Mouse (Mus musculus): ENCODE measurements around the gene 9530077C05Rik. TPM values are rescaled to one million over a fixed set of nuclear protein-coding genes. Genes with fewer than 3 reads are reported as not detected.
"Not testable (repeated sequence)": the region's sequence is repeated elsewhere in the genome, so short reads cannot be mapped to it uniquely, and the experiment has no call there.

Gene 9530077C05Rik
- polyA plus RNA-seq, 1 experiment from 2014 or later, result 7.5 TPM

DNA sequence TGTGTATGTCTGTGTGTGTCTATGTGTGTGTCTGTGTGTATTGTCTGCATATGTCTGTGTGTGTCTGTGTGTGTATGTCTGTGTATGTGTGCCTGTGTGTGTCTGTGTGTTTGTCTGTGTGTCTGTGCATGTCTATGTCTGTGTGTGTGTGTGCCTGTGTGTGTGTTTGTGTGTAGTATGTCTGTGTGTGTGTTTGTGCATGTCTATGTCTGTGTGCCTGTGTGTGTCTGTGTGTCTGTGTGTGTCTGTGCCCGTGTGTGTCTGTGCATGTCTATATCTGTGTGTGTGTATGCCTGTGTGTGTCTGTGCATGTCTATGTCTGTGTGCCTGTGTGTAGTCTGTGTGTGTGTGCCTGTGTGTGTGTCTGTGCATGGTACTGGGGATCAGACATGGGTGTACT lies 33.8 kb downstream of the 9530077C05Rik start:
- no peak overlapping the region for H3K9ac ChIP-seq
- no peak overlapping the region for H3K4me2 ChIP-seq (replicated peaks)
- H3K9me3 ChIP-seq (replicated peaks), result no peaks in the 10 kb centered on the region
- H3K4me3 ChIP-seq, result no peak overlapping the region
- 82% methylated on average over 1 of the region's 1 CpGs for WGBS
- H3K36me3 ChIP-seq, result peaks cover 53% of the 10 kb centered on the region
- ATAC-seq (ENCODE audit: low FRiP score), result no peak
- H3K27ac ChIP-seq, result no peak overlapping the region
- H3K27me3 ChIP-seq, result no peaks in the 10 kb centered on the region
- no peaks in the 10 kb centered on the region for H3K4me1 ChIP-seq

DNA sequence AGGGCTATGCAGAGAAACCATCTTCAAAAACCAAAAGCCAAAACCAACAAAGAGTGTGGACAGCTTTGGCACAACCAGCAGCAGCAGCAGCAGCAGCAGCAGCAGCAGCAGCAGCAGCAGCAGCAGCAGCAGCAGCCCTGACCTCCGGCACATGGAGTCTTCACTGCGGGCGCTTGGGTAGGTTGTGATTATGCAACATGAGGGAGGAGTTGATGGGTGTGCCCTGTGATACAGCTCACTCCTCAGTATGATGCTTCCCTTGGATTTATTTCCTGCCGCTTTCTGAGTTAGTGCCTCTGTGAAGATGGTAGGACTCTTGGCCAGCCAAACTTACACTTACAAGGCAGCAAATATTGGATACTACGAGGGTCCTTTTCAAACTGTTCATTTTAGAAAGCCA lies 35.9 kb downstream of the 9530077C05Rik start:
- no peak for ATAC-seq (ENCODE audit: low FRiP score)
- peaks cover 69% of the 10 kb centered on the region for H3K36me3 ChIP-seq

DNA sequence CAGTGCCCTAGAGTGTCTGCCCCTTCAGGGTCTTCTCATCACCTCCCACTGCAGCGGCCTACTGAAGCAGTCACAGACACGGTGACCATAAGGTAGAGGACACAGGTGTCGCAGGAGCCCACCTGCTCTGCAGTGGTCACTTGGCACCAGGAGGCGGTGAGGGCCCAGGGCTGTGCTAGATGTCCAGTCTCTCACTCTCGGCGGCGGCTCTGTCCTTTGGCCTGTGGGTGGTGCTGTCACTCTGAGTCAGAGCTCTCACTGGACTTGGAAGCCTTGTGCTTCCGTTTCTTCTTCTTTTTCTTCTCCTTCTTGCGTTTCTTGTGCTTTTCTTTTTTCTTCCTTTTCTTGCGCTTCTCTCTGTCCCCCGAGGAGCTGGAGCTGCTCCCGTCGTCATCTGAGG lies 37.1 kb downstream of the 9530077C05Rik start:
- Histone ChIP-seq H3K36me3 (peaks cover 81% of the 10 kb centered on the region), H3K9ac (no peak overlapping the region), H3K4me2 (replicated peaks) (no peak overlapping the region), H3K9me3 (replicated peaks) (no peaks in the 10 kb centered on the region), H3K27ac (no peak overlapping the region), H3K27me3 (no peaks in the 10 kb centered on the region), H3K4me3 (no peak overlapping the region), H3K4me1 (no peaks in the 10 kb centered on the region)
- 92% methylated on average over 13 of the region's 13 CpGs for WGBS
- ATAC-seq (ENCODE audit: low FRiP score), result no peak

More for the DNA sequence above, 35.9 kb downstream of the 9530077C05Rik start:
- Histone ChIP-seq H3K4me1 (no peaks in the 10 kb centered on the region), H3K27me3 (no peaks in the 10 kb centered on the region), H3K4me2 (replicated peaks) (no peak overlapping the region), H3K27ac (no peak overlapping the region), H3K9ac (no peak overlapping the region), H3K4me3 (no peak overlapping the region), H3K9me3 (replicated peaks) (no peaks in the 10 kb centered on the region)
- WGBS, result 95% methylated on average over 5 of the region's 5 CpGs

DNA sequence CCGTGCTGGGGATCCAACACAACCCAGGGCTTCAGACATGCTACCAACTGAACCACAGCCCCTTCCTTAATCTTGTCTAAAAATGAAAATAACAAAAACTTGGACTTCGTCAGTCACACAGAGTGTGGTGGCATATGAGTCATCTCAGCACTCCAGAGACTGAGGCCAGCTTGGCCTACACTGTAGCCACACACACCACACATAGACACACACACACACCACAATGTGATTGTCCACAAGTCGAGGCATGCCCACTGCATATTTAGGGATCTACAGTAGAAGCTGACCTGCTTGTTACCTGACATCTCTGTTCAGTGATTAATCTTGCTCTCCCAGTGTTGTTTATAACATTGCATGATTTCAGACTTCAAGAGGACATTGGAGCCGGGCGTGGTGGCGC lies 37.9 kb downstream of the 9530077C05Rik start:
- Histone ChIP-seq H3K36me3 (peaks cover 89% of the 10 kb centered on the region), H3K9ac (no peak overlapping the region), H3K4me2 (replicated peaks) (no peak overlapping the region), H3K9me3 (replicated peaks) (no peaks in the 10 kb centered on the region), H3K27ac (no peak overlapping the region), H3K4me3 (no peak overlapping the region), H3K27me3 (no peaks in the 10 kb centered on the region), H3K4me1 (no peaks in the 10 kb centered on the region)
- no peak for ATAC-seq (ENCODE audit: low FRiP score)
- 95% methylated on average over 6 of the region's 6 CpGs for WGBS

DNA sequence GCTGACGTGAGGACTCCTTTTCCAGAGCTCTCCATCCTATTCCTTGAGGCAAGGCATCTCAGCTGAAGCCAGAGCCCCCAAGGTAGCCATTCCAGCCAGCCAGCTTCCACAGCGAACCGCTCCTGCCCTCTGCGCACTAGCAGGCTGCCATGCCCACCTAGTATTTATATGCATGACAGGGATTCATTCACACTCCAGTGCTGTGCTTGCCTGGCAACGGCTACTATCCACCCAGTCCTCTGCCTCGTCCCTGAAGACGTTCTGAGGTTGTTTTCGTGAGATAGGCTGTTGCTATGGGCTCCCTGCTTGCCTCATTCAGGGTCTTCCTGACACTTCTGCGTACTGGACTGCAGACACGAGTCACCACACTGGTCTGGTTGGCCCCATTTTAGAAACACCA lies 41.4 kb downstream of the 9530077C05Rik start:
- WGBS, result 89% methylated on average over 10 of the region's 10 CpGs
- Histone ChIP-seq H3K9me3 (replicated peaks) (no peaks in the 10 kb centered on the region), H3K27ac (no peak overlapping the region), H3K4me2 (replicated peaks) (no peak overlapping the region), H3K9ac (no peak overlapping the region), H3K36me3 (peaks cover 94% of the 10 kb centered on the region), H3K4me3 (no peak overlapping the region), H3K27me3 (no peaks in the 10 kb centered on the region), H3K4me1 (no peaks in the 10 kb centered on the region)
- no peak for ATAC-seq (ENCODE audit: low FRiP score)

DNA sequence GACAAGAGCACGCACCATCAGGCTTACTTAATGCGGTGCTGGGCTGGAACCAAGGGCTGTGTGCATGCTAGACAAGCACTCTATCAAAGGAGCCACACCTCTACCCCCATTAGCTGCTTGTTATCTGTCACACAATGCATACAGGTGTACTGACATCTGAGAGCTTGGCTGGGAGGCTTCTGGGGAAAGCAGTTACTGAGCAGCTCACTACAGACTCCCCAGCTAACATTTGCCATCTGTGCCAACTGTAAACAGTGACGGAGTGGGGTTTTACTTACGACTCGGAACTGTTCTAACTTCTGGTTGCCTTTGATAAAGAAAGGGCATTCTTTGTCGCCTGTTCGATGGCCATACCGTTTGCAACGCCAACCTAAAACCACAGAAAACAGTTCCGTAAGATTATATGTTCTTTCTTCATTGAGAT lies 42.2 kb downstream of the 9530077C05Rik start:
- Histone ChIP-seq H3K4me1 (no peaks in the 10 kb centered on the region), H3K9ac (no peak overlapping the region), H3K27me3 (no peaks in the 10 kb centered on the region), H3K4me2 (replicated peaks) (no peak overlapping the region), H3K36me3 (peaks cover 87% of the 10 kb centered on the region), H3K4me3 (no peak overlapping the region), H3K27ac (no peak overlapping the region), H3K9me3 (replicated peaks) (no peaks in the 10 kb centered on the region)
- no peak for ATAC-seq (ENCODE audit: low FRiP score)
- 96% methylated on average over 10 of the region's 10 CpGs for WGBS

DNA sequence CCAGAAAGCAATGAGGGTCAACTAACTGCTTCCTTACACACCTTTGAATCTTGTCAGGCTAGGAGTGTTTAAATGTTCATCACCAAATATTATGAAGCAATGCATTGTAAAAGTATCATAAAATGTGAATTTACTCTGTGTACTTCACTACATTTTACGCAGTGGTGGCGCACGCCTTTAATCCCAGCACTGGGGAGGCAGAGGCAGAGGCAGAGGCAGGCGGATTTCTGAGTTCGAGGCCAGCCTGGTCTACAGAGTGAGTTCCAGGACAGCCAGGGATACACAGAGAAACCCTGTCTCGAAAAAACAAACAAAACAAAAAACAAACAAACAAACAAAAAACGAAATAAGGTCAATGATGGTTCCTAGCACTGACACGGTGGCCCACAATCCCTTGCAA lies 42.7 kb downstream of the 9530077C05Rik start, which contains the start of gene Gm17545:
Gene Gm17545 (plus strand): TSS at position 301 of the 400 bp plus-strand sequence.
- peaks cover 84% of the 10 kb centered on the region for H3K36me3 ChIP-seq
- WGBS, result 92% methylated on average over 8 of the region's 8 CpGs
- H3K27ac ChIP-seq; H3K4me1 ChIP-seq; H3K9me3 ChIP-seq (replicated peaks); H3K27me3 ChIP-seq; H3K9ac ChIP-seq; H3K4me2 ChIP-seq (replicated peaks); H3K4me3 ChIP-seq; ATAC-seq (ENCODE audit: low FRiP score): not testable (repeated sequence)

DNA sequence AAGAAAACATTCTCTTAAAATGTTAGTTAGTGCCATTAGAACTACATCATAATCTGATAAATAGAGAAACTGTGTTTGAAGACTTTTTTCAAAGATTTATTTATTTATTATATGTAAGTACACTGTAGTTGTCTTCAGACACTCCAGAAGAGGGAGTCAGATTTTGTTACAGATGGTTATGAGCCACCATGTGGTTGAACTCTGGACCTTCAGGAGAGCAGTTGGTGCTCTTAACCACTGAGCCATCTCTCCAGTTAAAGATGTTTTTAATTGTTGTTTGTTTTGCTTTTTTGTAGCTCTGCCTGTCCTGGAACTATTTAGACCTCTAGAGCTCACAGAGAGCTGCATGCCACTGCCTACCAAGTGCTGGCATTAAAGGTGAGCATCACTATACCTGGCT lies 43.7 kb downstream of the 9530077C05Rik start:
- H3K4me1 ChIP-seq, result no peaks in the 10 kb centered on the region
- H3K4me3 ChIP-seq, result no peak overlapping the region
- H3K4me2 ChIP-seq (replicated peaks), result no peak overlapping the region
- no peaks in the 10 kb centered on the region for H3K9me3 ChIP-seq (replicated peaks)
- ATAC-seq (ENCODE audit: low FRiP score), result no peak
- H3K9ac ChIP-seq, result no peak overlapping the region
- no peaks in the 10 kb centered on the region for H3K27me3 ChIP-seq
- H3K27ac ChIP-seq, result no peak overlapping the region
- H3K36me3 ChIP-seq, result peaks cover 74% of the 10 kb centered on the region

DNA sequence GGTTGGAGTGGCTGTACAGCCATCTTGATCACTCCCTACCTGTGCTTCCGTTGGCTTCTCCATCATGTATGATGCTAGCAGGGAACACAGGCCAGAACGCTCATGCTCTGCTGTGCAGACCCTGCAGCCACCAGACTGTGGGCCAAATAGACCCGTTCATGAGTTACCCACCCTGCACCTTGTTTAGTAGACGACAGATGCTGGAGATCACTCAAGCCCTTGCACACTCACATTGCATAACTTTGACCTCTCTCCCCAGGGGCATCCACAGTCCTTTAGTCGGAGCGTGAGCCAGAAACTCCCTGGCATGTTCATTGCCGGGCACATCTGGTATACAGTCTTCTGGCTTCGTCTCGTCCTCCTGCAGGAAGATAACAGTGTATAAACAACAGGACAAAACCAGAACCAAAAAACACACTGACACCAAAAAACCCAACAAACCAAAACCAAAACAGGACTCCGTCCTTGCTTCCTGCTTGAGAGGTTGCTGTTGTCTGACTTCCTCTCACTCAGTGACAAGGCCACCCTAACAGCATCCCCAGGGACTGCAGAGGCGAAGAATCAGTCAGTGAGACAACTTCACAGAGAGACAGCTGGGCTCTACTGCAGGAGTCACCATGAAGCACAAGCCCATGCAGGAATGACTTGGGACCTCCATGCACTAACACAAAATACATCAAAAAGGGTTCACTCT lies 46.0 kb downstream of the 9530077C05Rik start:
- Histone ChIP-seq H3K27me3 (no peaks in the 10 kb centered on the region), H3K9ac (no peak overlapping the region), H3K4me1 (no peaks in the 10 kb centered on the region), H3K27ac (no peak overlapping the region), H3K4me3 (no peak overlapping the region), H3K36me3 (peaks cover 64% of the 10 kb centered on the region), H3K4me2 (replicated peaks) (no peak overlapping the region), H3K9me3 (replicated peaks) (no peaks in the 10 kb centered on the region)
- ATAC-seq (ENCODE audit: low FRiP score), result no peak
- 85% methylated on average over 11 of the region's 11 CpGs for WGBS

DNA sequence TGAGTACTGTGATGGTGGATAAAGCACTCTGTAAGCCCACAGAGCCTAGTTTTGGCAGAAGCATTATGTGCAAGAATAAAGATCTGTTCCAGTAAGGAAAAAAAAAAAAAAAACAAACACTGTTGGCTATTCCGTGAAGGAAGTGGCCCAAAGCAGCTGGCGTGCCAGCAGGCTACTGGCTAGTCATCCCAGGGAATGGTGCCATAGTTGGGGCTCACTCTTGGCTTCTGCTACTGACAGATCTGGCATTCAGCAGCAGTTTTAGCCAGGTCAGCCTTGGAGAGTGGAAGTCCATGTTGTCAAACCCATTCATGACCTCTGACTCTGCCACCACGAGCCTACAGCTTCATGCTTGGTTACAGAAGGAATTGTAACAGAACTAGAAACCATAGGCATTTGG lies 50.6 kb downstream of the 9530077C05Rik start:
- no peaks in the 10 kb centered on the region for H3K4me1 ChIP-seq
- no peak overlapping the region for H3K4me3 ChIP-seq
- H3K27ac ChIP-seq, result no peak overlapping the region
- no peaks in the 10 kb centered on the region for H3K27me3 ChIP-seq
- WGBS, result 86% methylated on average over 3 of the region's 3 CpGs
- H3K9ac ChIP-seq, result no peak overlapping the region
- no peak for ATAC-seq (ENCODE audit: low FRiP score)
- no peak overlapping the region for H3K4me2 ChIP-seq (replicated peaks)
- H3K36me3 ChIP-seq, result peaks cover 28% of the 10 kb centered on the region
- H3K9me3 ChIP-seq (replicated peaks), result no peaks in the 10 kb centered on the region

DNA sequence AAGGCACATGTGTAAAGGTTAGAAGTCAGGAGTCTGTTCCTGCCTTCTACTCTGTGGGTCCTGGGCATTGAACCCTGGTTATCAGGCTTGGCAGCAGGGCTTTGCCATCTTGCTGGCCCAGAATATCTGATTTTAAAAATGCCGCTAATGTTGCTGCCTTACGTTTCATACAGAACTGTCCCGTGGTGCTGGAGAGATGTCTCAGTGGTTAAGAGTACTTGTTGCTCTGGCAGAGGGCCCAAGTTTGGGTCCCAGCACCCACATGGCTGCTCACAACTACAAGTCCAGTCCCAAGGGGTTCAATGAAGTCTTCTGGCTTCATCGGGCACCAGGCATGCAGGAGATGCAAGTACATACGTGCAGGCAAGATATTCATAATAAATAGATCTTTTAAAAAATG lies 54.9 kb downstream of the 9530077C05Rik start:
- H3K4me3 ChIP-seq, result no peak overlapping the region
- H3K9me3 ChIP-seq (replicated peaks), result no peaks in the 10 kb centered on the region
- H3K36me3 ChIP-seq, result peaks cover 13% of the 10 kb centered on the region; the same call in 1 of the 2 replicates
- no peak for ATAC-seq (ENCODE audit: low FRiP score)
- H3K27ac ChIP-seq, result no peak overlapping the region
- no peak overlapping the region for H3K4me2 ChIP-seq (replicated peaks)
- peaks cover 4% of the 10 kb centered on the region for H3K4me1 ChIP-seq
- no peak overlapping the region for H3K9ac ChIP-seq
- no peaks in the 10 kb centered on the region for H3K27me3 ChIP-seq
- WGBS, result 94% methylated on average over 5 of the region's 5 CpGs

DNA sequence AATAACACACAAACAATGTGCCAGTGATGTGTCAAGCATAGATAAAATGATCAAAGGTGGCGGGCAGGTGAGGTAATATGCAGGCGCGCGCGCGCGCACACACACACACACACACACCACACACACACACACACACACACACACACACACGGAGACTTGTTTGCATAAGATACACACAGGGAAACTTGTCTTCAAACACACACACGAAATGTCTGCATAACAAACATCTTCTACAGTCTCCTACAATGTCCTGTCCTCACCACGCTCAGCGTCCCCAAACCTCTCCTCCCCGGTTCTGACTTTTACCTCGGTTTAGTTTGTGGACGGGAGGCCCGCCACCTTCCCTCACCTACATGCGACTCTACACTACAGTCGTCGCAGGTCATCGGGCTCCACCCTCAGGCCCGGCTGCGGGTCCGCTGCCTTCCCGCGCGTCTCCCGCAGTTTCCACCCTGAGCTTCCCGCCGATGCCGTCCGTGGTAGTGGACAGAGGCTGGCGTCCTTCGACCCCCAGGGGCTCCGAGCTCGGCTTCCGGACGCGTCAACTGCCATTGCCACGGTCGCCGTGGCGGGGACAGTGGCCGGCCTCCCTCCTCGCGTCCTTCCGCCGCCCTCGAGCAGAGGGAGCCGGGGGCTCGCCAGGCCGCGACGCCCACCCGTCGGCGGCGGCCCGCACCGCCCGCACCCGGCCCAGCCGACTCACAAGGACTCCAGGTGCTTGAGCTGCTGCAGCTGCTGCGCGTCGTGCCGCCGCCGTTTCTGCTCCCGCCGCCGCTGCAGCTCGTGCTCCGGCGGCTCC lies 56.3 kb downstream of the 9530077C05Rik start:
- no peaks in the 10 kb centered on the region for H3K9me3 ChIP-seq (replicated peaks)
- H3K27me3 ChIP-seq, result no peaks in the 10 kb centered on the region
- under 1% methylated on average over 43 of the region's 73 CpGs for WGBS

More for the DNA sequence above, 56.3 kb downstream of the 9530077C05Rik start:
- peak overlapping the region; percentile 92 for H3K27ac ChIP-seq
- peaks cover 8% of the 10 kb centered on the region; the same call in 1 of the 2 replicates for H3K36me3 ChIP-seq
- peaks cover 4% of the 10 kb centered on the region for H3K4me1 ChIP-seq
- peak; percentile 72 for ATAC-seq (ENCODE audit: low FRiP score)
- H3K4me2 ChIP-seq (replicated peaks), result peak overlapping the region; percentile 75
- peak overlapping the region; percentile 89 for H3K9ac ChIP-seq
- H3K4me3 ChIP-seq, result peak overlapping the region; percentile 87

Data from hindbrain, embryonic 12.5 days (tissue).